Mouse (Mus musculus) ES-E14 (cell line): Measurements from ENCODE around the gene Cyth2.

Source experiments
- CHD2 ChIP-seq: IDR thresholded peaks from 2 replicates; pipeline ENCODE4 v1.6.1; 2014; ENCODE audit warnings: mild to moderate bottlenecking, low read depth, low read length, inconsistent platforms
- HCFC1 ChIP-seq: IDR thresholded peaks from 2 replicates; pipeline ENCODE4 v1.6.1; 2012; ENCODE audit warnings: low read length, inconsistent platforms, borderline replicate concordance; ENCODE audit not compliant: insufficient read depth
- MAFK ChIP-seq: IDR thresholded peaks from 2 replicates; pipeline ENCODE4 v1.6.1; 2014; ENCODE audit warnings: mild to moderate bottlenecking, low read depth, low read length, inconsistent platforms; ENCODE audit not compliant: insufficient read depth

GRCm38 (mm10) chr7:45853089-45853488, 38.7 kb upstream of the Cyth2 start:
- TF ChIP-seq MAFK (no peak), HCFC1 (no peak), CHD2 (no peak)
